Mouse (Mus musculus) stomach, postnatal 0 days (tissue): Measurements from ENCODE around the gene Cox19. TPM values are rescaled to one million over a fixed set of nuclear protein-coding genes. Genes with fewer than 3 reads are reported as not detected.

ENCODE experiments used
- ATAC-seq: fragments of 200-750 bp; cut with Nextera tagmentation; 2 replicates; pipeline ENCODE4 v1.8.0; 2017; ENCODE audit not compliant: low FRiP score, low TSS enrichment
- DNase-seq: peaks from one replicate; pipeline ENCODE4 v3.0.0-alpha.2; 2016; ENCODE audit warnings: low spot score
- H3K27ac ChIP-seq: fragments of 300-500 bp; sonication (generic); replicated peaks from 2 replicates; pipeline ENCODE4 v1.5.1; 2014; ENCODE audit warnings: mild to moderate bottlenecking, control low read depth
- H3K27me3 ChIP-seq: fragments of 300-500 bp; sonication (generic); 2 replicates; pipeline ENCODE4 v1.6.1; 2014; ENCODE audit warnings: low read length; ENCODE audit not compliant: control insufficient read depth, insufficient read depth
- H3K36me3 ChIP-seq: fragments of 300-500 bp; sonication (generic); 2 replicates; pipeline ENCODE4 v1.6.1; 2014; ENCODE audit warnings: low read length, mixed read lengths; ENCODE audit not compliant: control insufficient read depth, insufficient read depth
- H3K4me1 ChIP-seq: fragments of 300-500 bp; sonication (generic); replicated peaks from 2 replicates; pipeline ENCODE4 v1.6.1; 2014; ENCODE audit warnings: antibody characterized with exemption; ENCODE audit not compliant: control insufficient read depth, insufficient read depth
- H3K4me2 ChIP-seq: fragments of 300-500 bp; sonication (generic); replicated peaks from 2 replicates; pipeline ENCODE4 v1.6.1; 2014; ENCODE audit warnings: low read depth, mild to moderate bottlenecking, control low read depth, moderate library complexity
- H3K4me3 ChIP-seq: fragments of 300-500 bp; sonication (generic); 2 replicates; pipeline ENCODE4 v1.5.1; 2014; ENCODE audit warnings: low read depth, low read length, control low read depth
- H3K9ac ChIP-seq: fragments of 300-500 bp; sonication (generic); 2 replicates; pipeline ENCODE4 v1.6.1; 2014; ENCODE audit warnings: mild to moderate bottlenecking, low read length, control low read depth, mixed read lengths
- H3K9me3 ChIP-seq: fragments of 300-500 bp; sonication (generic); 2 replicates; pipeline ENCODE4 v1.6.1; 2016; ENCODE audit warnings: low read length; ENCODE audit not compliant: control insufficient read depth
- CTCF ChIP-seq: IDR thresholded peaks from 2 replicates; pipeline ENCODE4 v1.5.1; 2016; ENCODE audit warnings: antibody characterized with exemption, low read depth, mild to moderate bottlenecking, moderate library complexity
- EP300 ChIP-seq: optimal IDR thresholded peaks from 2 replicates; pipeline ENCODE3; 2016; ENCODE audit warnings: antibody characterized with exemption
- WGBS: fragments of 180-500 bp; shearing (Covaris S2); extraction: QIAGEN DNeasy Blood & Tissue Kit; methylation state at CpG from one replicate; pipeline ENCODE4 v1.1.7; 2014; 5-methylcytosine and 5-hydroxymethylcytosine counted together
- polyA plus RNA-seq: library from polyadenylated mRNA; unstranded; fragments of >200 nt; fragmentation: Nextera tagmentation; extraction: Ambion mirVana; gene quantifications from 2 replicates; pipeline ENCODE4 v1.2.1, GENCODE M21; 2015

Cox19 gene
- polyA plus RNA-seq: 109 and 114 TPM in 2 replicates

DNA sequence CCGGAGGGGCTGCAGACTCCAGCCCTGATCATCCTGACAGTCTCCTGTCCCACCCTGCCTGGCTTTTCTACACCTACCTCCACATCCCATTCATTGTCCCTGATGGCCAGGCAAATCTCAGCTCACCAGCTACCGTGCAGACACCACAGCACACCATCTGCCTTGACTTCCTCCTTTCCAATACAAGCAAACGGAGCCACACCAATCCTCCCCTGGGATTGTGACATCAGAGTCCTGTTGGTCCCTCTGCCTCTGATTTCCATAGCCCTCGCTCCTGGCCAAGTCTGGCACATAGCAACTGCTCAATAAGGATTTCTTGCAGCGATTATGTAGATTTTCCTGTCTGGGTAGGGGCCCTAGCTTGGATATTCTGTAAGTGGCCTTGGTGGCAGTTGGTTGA, at the start of gene Cox19:
TSS of gene Cox19 (minus strand) at position 285 of the 400 bp plus-strand sequence.
- no peak for DNase-seq
- H3K9me3 ChIP-seq: no peaks in the 10 kb centered on the region
- WGBS: 40% methylated on average over 5 of the region's 5 CpGs
- H3K27me3 ChIP-seq: no peaks in the 10 kb centered on the region
- H3K4me1 ChIP-seq: peaks cover 8% of the 10 kb centered on the region; the same call in 1 of the 2 replicates
- H3K4me3 ChIP-seq: no peak within 1 kb of the TSS
- ATAC-seq: no peak
- peak within 1 kb of the TSS; percentile 88 for H3K27ac ChIP-seq
- no peak for TF ChIP-seq EP300
- no peak for TF ChIP-seq CTCF
- peak within 1 kb of the TSS; percentile 41 for H3K4me2 ChIP-seq
- peak within 1 kb of the TSS; percentile 51 for H3K9ac ChIP-seq
- no peaks in the 10 kb centered on the region for H3K36me3 ChIP-seq

DNA sequence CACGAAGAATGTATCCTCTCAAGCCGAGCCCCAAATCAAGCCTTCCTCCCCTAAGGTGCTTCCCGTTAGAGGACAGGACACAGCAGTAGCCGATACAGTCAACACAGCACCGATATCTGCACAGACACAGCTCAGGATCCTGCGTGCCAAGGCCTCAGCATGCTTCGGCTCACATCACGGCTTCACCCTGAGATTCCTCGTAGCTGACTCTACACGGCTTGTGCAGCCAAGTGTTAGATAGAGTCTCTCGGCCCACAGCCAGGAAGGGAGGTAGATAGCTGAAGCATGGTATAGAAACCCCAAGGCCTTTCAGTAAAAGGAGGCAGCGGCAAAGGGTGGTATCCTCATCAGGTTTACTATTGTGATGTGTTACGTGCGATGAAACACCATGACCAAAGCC, 48.8 kb upstream of the Cox19 start:
- H3K36me3 ChIP-seq: no peaks in the 10 kb centered on the region
- 85% methylated on average over 14 of the region's 14 CpGs for WGBS
- no peak for ATAC-seq

DNA sequence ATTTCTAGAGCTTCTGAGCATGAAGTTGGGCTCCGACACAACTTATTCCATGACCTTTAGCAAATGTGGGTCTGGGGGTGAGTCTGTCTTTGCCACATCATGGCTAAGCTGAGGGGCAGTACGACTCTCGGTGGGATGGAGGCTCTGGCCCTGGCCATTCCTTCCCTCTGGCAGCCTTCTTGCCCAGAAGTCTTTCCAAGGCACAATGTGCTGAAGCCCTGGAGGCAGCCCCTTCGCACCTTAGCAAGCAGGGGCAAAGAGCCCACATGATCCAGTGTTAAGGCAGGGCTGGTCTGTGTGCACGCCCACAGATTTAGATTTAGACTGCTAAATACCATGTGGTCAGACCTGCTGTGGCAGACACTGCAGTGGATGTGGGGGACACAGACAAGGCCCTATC, 47.6 kb upstream of the Cox19 start:
- 76% methylated on average over 5 of the region's 5 CpGs for WGBS
- Histone ChIP-seq H3K4me3 (no peak overlapping the region), H3K9me3 (no peaks in the 10 kb centered on the region), H3K4me2 (no peak overlapping the region), H3K27ac (no peak overlapping the region), H3K36me3 (no peaks in the 10 kb centered on the region), H3K9ac (no peak overlapping the region), H3K27me3 (no peaks in the 10 kb centered on the region), H3K4me1 (no peaks in the 10 kb centered on the region)
- no peak for DNase-seq
- ATAC-seq: no peak
- no peak for TF ChIP-seq EP300
- no peak for TF ChIP-seq CTCF

More for the DNA sequence above, 48.8 kb upstream of the Cox19 start:
- DNase-seq: no peak
- H3K27ac ChIP-seq: no peak overlapping the region
- no peak overlapping the region for H3K4me3 ChIP-seq
- H3K27me3 ChIP-seq: no peaks in the 10 kb centered on the region
- no peaks in the 10 kb centered on the region for H3K4me1 ChIP-seq
- no peak for TF ChIP-seq EP300
- TF ChIP-seq CTCF: no peak
- H3K9me3 ChIP-seq: no peaks in the 10 kb centered on the region
- no peak overlapping the region for H3K4me2 ChIP-seq
- H3K9ac ChIP-seq: no peak overlapping the region

DNA sequence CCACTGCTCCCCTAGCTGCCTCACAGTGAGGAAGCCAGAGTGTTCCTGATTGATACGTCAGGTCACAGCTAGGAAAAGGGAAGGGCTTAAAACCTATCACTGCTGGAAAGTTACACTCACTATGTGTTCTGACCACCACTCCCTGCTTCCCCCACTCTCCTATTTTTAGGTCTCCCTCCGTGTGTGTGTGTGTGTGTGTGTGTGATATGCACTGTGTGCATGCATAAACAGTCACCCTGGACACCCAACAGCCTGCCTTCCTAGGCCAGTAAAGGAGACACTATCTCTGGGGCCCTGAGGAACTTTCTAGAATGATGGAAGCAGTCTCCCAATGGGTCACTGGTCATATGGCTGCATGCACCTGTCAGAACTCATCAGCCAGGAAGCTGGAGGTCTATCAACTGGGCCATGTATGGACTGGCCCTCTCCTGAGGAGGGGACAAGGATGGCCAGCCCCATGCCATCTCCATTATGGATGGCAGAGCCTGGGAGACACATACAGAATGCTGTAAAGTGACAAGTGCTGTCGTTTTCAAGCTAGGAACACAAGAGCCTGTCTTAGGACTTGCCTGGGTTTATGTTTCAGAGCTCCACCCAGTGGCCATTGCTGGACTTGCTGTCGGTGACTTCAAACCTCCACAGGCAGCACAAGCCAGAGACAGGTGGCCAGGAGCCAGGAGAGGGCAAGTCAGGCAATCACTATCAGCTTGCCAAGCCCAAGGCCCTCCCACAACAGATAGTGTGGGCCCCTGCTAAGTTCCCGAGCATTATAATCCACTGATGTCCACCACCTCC, 46.9 kb upstream of the Cox19 start:
- 33% methylated on average over 5 of the region's 5 CpGs for WGBS
- no peak overlapping the region for H3K4me2 ChIP-seq
- peak; percentile 79 for ATAC-seq

GRCm38 (mm10) chr5:139397359-139397916, 46.2 kb upstream of the Cox19 start:
- H3K36me3 ChIP-seq: no peaks in the 10 kb centered on the region
- no peaks in the 10 kb centered on the region for H3K27me3 ChIP-seq
- no peak overlapping the region for H3K27ac ChIP-seq
- DNase-seq (no peak), ATAC-seq (no peak)
- TF ChIP-seq EP300: no peak
- TF ChIP-seq CTCF: no peak
- 85% methylated on average over 4 of the region's 4 CpGs for WGBS
- H3K4me2 ChIP-seq: no peak overlapping the region
- H3K9ac ChIP-seq: no peak overlapping the region
- no peak overlapping the region for H3K4me3 ChIP-seq
- no peaks in the 10 kb centered on the region for H3K4me1 ChIP-seq
- no peaks in the 10 kb centered on the region for H3K9me3 ChIP-seq

More for the DNA sequence above, 46.9 kb upstream of the Cox19 start:
- no peaks in the 10 kb centered on the region for H3K4me1 ChIP-seq
- no peaks in the 10 kb centered on the region for H3K9me3 ChIP-seq
- H3K4me3 ChIP-seq: no peak overlapping the region
- TF ChIP-seq EP300 (no peak), CTCF (peak; percentile 93)
- H3K9ac ChIP-seq: no peak overlapping the region
- peak; percentile 95 for DNase-seq
- H3K27ac ChIP-seq: no peak overlapping the region
- H3K27me3 ChIP-seq: no peaks in the 10 kb centered on the region
- no peaks in the 10 kb centered on the region for H3K36me3 ChIP-seq

- Histone ChIP-seq H3K27me3 (no peaks in the 10 kb centered on the region), H3K9me3 (no peaks in the 10 kb centered on the region), H3K27ac (no peak overlapping the region), H3K36me3 (no peaks in the 10 kb centered on the region), H3K9ac (no peak overlapping the region), H3K4me3 (no peak overlapping the region), H3K4me1 (no peaks in the 10 kb centered on the region), H3K4me2 (no peak overlapping the region)
- no peak for TF ChIP-seq CTCF
- no peak for TF ChIP-seq EP300
- no peak for DNase-seq
- ATAC-seq: no peak
- WGBS: 93% methylated on average over 4 of the region's 4 CpGs
These were observed 44.3 kb upstream of the Cox19 start for GRCm38 (mm10) chr5:139395528-139395927.
